Mouse (Mus musculus) heart, adult 2 months (tissue): ENCODE results near the gene Ccdc188. TPM values are rescaled to one million over a fixed set of nuclear protein-coding genes. Genes with fewer than 3 reads are reported as not detected.

Source experiments
- DNase-seq, 2 experiments: peaks; one replicate each; pipeline ENCODE4 v3.0.0; 2021
- H3K27ac ChIP-seq: fragments of 200-600 bp; 2 replicates; pipeline ENCODE4 v1.8.1; 2022
- H3K27me3 ChIP-seq: fragments of 200-500 bp; 2 replicates; pipeline ENCODE4 v1.6.1; 2012; ENCODE audit warnings: mild to moderate bottlenecking, low read length, inconsistent platforms, mixed read lengths; ENCODE audit not compliant: control insufficient read depth, insufficient read depth
- H3K36me3 ChIP-seq: fragments of 200-500 bp; 2 replicates; pipeline ENCODE4 v1.6.1; 2012; ENCODE audit warnings: low read length, inconsistent platforms; ENCODE audit not compliant: control insufficient read depth, insufficient read depth
- H3K4me1 ChIP-seq: fragments of 200-500 bp; 2 replicates; pipeline ENCODE4 v1.6.1; 2011; ENCODE audit warnings: low read length; ENCODE audit not compliant: control insufficient read depth, insufficient read depth
- H3K4me3 ChIP-seq: fragments of 200-600 bp; 2 replicates; pipeline ENCODE4 v1.8.1; 2022
- H3K79me2 ChIP-seq: fragments of 200-500 bp; replicated peaks from 2 replicates; pipeline ENCODE4 v1.6.1; 2012; ENCODE audit warnings: mild to moderate bottlenecking, inconsistent platforms, low read length, moderate library complexity, mixed read lengths; ENCODE audit not compliant: control insufficient read depth, insufficient read depth
- H3K9ac ChIP-seq: fragments of 200-500 bp; 2 replicates; pipeline ENCODE4 v1.6.1; 2012; ENCODE audit warnings: low read depth, mild to moderate bottlenecking, control low read depth, inconsistent platforms, low read length, mixed read lengths
- CTCF ChIP-seq: fragments of 200-600 bp; IDR thresholded peaks from 2 replicates; pipeline ENCODE4 v1.8.1; 2022; ENCODE audit warnings: antibody characterized with exemption, mild to moderate bottlenecking, moderate library complexity
- EP300 ChIP-seq: fragments of 200-500 bp; IDR thresholded peaks from 2 replicates; pipeline ENCODE4 v1.6.1; 2011; ENCODE audit warnings: low read depth, low read length, control low read depth; ENCODE audit not compliant: insufficient read depth
- POLR2A ChIP-seq: fragments of 200-500 bp; IDR thresholded peaks from 2 replicates; pipeline ENCODE4 v1.6.1; 2011; ENCODE audit warnings: mild to moderate bottlenecking, low read depth, low read length, control low read depth; ENCODE audit not compliant: insufficient read depth
- WGBS: fragments of 180-500 bp; shearing (Covaris S2); methylation state at CpG from one replicate; pipeline ENCODE4 v1.1.7; 2018; 5-methylcytosine and 5-hydroxymethylcytosine counted together
- intact Hi-C: fragments of 180-260 bp; cut with DNase I; formaldehyde crosslinking; loops from one replicate; pipeline ENCODE4 v1.15.1; 2025
- polyA plus RNA-seq: library from polyadenylated mRNA; depleted of rRNA; stranded (reverse); fragments of >200 nt; gene quantifications from 2 replicates; pipeline ENCODE4 v1.2.3, GENCODE M21; 2012
- total RNA-seq, 2 experiments: library from RNA; stranded (reverse); gene quantifications; 2 replicates each; pipeline ENCODE4 v1.2.3; 2021

Gene Ccdc188
- total and polyA plus RNA-seq, 3 experiments, result not detected

DNA sequence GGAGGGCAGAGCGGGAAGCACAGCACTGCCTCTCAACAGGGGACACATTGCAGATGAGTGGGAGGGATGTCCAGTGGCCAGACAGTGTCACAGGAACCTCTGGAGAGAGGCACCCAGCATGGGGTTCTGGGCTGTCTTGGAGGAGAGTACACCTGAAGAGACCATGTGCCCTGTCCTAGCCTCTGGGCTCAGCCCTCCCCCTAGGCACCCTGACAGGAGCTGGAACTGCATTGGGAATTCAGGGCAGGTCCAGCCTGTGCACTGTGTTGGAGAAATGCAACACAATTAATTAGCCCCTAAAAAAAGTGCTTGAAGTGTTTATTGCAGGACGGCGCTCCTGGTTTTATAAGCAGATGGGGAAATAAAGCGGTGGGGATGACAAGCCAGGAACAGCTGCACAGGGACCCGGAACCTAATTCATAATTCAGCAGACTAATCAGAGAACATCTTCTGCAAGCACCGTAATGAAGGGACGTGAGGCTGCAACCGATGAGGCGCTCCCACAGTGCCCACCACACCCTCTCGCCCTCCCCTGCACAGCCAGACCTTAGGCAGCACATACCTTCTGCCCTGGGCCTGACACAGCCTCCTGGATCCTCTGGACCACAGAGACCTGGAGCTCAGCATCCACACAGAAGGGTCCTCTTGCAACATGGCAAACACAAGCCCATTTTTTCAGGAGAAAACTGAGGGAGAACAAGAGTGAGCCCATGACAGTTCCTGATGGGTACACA is 19.1 kb upstream of the Ccdc188 start:
- no peak for DNase-seq
- TF ChIP-seq EP300, result no peak
- no peak for TF ChIP-seq POLR2A
- no peak for TF ChIP-seq CTCF
- H3K27me3 ChIP-seq, result no peaks in the 10 kb centered on the region
- no peak overlapping the region for H3K9ac ChIP-seq
- intact Hi-C loops, result no loop called here
- 85% methylated on average over 10 of the region's 10 CpGs for WGBS
- no peak overlapping the region for H3K27ac ChIP-seq
- H3K79me2 ChIP-seq, result no peaks in the 10 kb centered on the region
- H3K4me3 ChIP-seq, result no peak overlapping the region
- no peaks in the 10 kb centered on the region for H3K36me3 ChIP-seq
- no peaks in the 10 kb centered on the region for H3K4me1 ChIP-seq

DNA sequence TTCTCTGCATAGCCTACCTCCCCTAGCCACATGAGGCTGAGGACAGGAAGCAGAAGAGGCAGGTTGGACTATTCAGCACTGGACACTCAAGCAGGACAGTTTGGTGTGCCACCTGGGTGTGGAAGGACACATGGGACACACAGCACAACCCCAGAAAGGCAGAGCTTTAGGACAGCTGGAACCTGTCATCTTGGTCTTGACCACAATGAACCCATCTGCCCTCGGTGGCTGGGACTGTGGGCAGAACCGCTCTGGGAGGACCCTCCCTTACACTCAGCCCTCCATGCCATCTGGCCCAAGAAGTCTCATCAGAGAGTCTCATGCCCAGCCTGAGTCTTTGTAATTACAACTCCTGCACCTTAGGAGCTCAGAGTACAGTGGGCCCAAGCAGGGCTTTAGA is 17.6 kb upstream of the Ccdc188 start:
- no peaks in the 10 kb centered on the region for H3K79me2 ChIP-seq
- intact Hi-C loops, result no loop called here
- H3K4me3 ChIP-seq, result no peak overlapping the region
- no peak overlapping the region for H3K9ac ChIP-seq
- 72% methylated on average over 2 of the region's 2 CpGs for WGBS
- H3K36me3 ChIP-seq, result no peaks in the 10 kb centered on the region
- no peak overlapping the region for H3K27ac ChIP-seq
- H3K4me1 ChIP-seq, result no peaks in the 10 kb centered on the region
- TF ChIP-seq POLR2A, result no peak
- no peak for TF ChIP-seq EP300
- DNase-seq, result no peak
- H3K27me3 ChIP-seq, result no peaks in the 10 kb centered on the region

DNA sequence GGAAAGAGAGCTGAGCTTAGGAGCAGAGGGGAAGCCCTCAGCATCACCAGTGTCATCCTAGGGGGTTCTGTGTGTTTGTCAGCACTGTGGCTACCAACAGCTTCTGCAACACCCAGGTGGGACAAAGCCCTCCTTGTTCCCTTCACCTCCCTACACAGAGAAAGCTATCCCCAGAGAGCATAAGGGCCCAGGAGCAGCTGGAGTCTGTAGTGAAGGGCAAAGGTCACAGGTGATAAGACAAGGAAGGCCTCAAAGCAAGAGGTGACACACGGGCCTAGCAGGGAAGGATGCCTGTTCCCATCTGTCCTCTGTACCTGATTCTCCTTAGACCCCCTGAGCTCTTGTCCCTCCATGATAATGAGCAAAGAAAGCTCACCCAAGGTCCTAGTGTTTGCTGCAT is 16.1 kb upstream of the Ccdc188 start:
- Histone ChIP-seq H3K9ac (no peak overlapping the region), H3K4me3 (no peak overlapping the region), H3K79me2 (no peaks in the 10 kb centered on the region), H3K27ac (no peak overlapping the region), H3K36me3 (no peaks in the 10 kb centered on the region), H3K27me3 (no peaks in the 10 kb centered on the region), H3K4me1 (no peaks in the 10 kb centered on the region)
- intact Hi-C loops, result no loop called here
- WGBS, result 42% methylated on average over 1 of the region's 1 CpGs
- DNase-seq, result no peak
- TF ChIP-seq CTCF, result no peak
- TF ChIP-seq EP300, result no peak
- TF ChIP-seq POLR2A, result no peak

- Histone ChIP-seq H3K27ac (no peak overlapping the region), H3K36me3 (no peaks in the 10 kb centered on the region), H3K9ac (no peak overlapping the region), H3K27me3 (no peaks in the 10 kb centered on the region), H3K4me1 (no peaks in the 10 kb centered on the region), H3K4me3 (no peak overlapping the region), H3K79me2 (no peaks in the 10 kb centered on the region)
- no peak for DNase-seq
- TF ChIP-seq POLR2A (no peak), CTCF (no peak)
- intact Hi-C loops, result no loop called here
- WGBS, result 93% methylated on average over 1 of the region's 1 CpGs
Measured at GRCm38 (mm10) chr16:18202061-18202460, 15.6 kb upstream of the Ccdc188 start.

DNA sequence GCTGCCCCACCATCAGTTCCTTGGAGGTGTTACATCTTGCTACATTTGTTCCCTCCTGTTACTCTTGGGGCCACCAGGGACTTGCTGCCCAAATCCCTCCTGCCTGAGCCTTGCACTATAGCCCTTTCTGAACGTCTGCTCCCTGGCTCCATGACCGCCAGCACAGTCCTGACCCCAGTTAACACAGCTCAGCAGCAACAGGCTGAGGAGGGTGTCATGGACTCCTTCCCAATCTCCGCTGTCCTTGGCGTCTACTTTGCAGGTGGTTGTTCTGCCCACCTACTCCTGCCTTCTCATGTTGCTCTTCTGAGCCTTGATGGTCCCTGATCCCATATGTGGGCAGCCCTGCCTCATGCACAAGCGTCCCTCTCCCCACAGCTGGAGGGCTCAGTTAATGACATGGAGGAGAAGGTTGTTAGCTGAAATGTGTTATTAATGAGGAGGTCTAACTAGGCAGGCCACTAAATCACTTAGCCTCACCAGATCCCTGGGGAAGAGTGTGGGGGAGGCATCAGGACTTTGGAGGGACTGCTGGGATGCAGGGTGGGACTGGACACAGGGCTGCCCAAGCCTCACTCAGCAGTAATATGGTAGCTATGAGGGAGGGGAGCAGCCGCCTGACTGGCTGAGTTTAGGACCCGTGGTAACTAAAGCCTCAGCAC is 14.1 kb upstream of the Ccdc188 start:
- H3K4me1 ChIP-seq, result no peaks in the 10 kb centered on the region
- no peaks in the 10 kb centered on the region for H3K27me3 ChIP-seq
- intact Hi-C loops, result no loop called here
- no peak overlapping the region for H3K27ac ChIP-seq
- no peak for DNase-seq
- no peak for TF ChIP-seq EP300
- TF ChIP-seq CTCF, result no peak
- TF ChIP-seq POLR2A, result no peak
- no peaks in the 10 kb centered on the region for H3K79me2 ChIP-seq
- no peak overlapping the region for H3K9ac ChIP-seq
- no peaks in the 10 kb centered on the region for H3K36me3 ChIP-seq
- 61% methylated on average over 7 of the region's 7 CpGs for WGBS
- no peak overlapping the region for H3K4me3 ChIP-seq

DNA sequence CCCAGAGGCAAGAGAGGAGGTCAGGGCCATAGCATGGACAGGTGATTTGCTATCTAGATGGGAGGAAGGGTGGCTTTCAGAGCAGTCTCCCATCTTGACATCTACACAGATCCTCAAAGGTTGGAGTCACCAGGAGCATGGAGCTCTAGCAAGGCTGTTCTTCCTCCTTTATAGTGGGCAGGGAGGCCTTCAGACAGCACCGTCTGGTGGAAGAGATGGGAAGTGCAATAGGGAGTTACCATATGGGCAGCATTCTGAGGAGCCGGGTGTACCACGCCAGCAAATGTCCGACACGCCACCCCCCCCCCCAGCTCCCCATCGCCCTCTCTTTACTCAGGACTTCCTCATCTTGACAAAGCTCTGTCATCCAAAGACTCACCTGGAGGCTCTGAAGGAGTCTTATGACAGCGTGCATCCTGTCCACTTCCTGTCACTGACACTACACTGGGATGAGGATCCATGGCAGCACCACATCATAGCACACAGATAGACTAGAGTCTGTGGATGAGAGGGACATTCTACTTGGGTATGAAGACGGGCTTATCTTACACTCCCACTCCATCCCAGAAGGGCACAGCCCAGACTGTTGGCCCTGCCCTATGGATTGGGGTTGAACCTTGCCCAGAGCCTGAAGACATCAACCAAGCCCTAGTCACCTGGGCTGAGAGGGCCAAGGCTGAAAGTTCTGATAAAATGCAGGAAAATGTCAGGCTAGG is 6.8 kb upstream of the Ccdc188 start:
- no peak overlapping the region for H3K4me3 ChIP-seq
- peak in 1 of 2 experiments; percentile 48 for DNase-seq
- TF ChIP-seq CTCF (peak; percentile 83), EP300 (no peak), POLR2A (no peak)
- intact Hi-C loops, result loop anchor here (1.0 to 5.0 kb wide), 4 partner anchors 38 to 158 kb away; partner anchors contain the start of genes Dgcr6 and Rtn4r
- no peaks in the 10 kb centered on the region for H3K4me1 ChIP-seq
- no peaks in the 10 kb centered on the region for H3K27me3 ChIP-seq
- H3K36me3 ChIP-seq, result no peaks in the 10 kb centered on the region
- WGBS, result 17% methylated on average over 8 of the region's 8 CpGs
- no peaks in the 10 kb centered on the region for H3K79me2 ChIP-seq
- H3K27ac ChIP-seq, result no peak overlapping the region
- H3K9ac ChIP-seq, result no peak overlapping the region
